Mouse (Mus musculus) spleen, adult 2 months (tissue): ENCODE measurements at regions not wholly inside any gene's neighbourhood (a gene's known extent, or its start where the extent isn't known, plus 50 kb on each side); places are given as distances from the start of the nearest gene placed in this dataset.

Experiments used
- CTCF ChIP-seq: fragments of 200-500 bp; IDR thresholded peaks from 2 replicates; pipeline ENCODE4 v1.5.1; 2011; ENCODE audit warnings: mild to moderate bottlenecking, inconsistent platforms; ENCODE audit not compliant: insufficient read depth, insufficient read length, insufficient replicate concordance; ENCODE audit errors: extremely low read depth
- POLR2A ChIP-seq: fragments of 200-500 bp; IDR thresholded peaks from 2 replicates; pipeline ENCODE4 v1.6.1; 2011; ENCODE audit warnings: low read depth, low read length, inconsistent platforms

DNA sequence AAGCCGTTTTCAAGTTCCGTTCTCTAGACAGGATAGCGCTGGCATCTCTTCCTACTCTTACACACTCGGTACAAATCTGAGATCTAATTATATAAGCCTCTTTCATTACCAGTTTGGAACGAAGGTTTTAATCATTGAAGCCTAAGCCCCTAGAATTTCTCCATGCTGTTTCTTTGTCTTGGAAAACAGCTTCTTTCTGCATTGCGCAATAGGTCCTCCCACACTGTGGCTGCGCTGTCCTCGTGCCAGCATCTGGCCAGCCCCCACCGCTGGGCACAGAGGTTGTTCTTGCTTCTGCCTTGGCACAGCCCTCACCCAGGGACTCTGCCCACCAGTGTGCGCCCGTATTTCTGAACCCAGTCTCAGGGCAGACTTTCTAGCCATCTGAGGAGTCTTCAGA is 126.8 kb downstream of the Bmp7 start:
- no peak for TF ChIP-seq POLR2A
- no peak for TF ChIP-seq CTCF
